Mouse (Mus musculus): Measurements from ENCODE around the gene Phactr4. TPM values are rescaled to one million over a fixed set of nuclear protein-coding genes. Genes with fewer than 3 reads are reported as not detected.

Gene Phactr4
- polyA plus RNA-seq, 1 experiment from 2014 or later, result 11.1 TPM

- H3K4me3 ChIP-seq (replicated peaks; ENCODE audit: low read depth, low read length), result no peak overlapping the region
These were observed 31.9 kb upstream of the Phactr4 start for GRCm38 (mm10) chr4:132454216-132454615.

DNA sequence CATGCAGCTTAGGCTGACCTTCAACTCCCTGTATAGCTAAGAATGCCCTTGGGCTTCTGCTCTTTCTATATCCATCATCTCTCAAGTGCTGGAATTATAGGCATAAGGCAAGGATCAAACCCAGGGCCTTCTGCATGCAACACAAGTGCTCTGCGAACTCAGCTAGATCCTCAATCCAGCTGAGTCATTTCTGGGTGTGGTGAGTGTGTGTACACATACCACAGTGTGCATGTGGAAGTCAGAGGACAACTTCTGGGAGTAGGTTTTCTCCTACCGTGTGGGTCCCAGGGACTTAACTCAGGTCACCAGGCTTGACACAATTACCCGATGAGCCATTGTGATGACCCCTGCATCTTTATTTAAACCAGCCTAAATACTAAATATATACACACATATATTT, 27.5 kb upstream of the Phactr4 start:
- DNase-seq (no peak), ATAC-seq (ENCODE audit: low FRiP score, low TSS enrichment) (no peak)
- Histone ChIP-seq H3K27me3 (ENCODE audit: control insufficient read depth, insufficient read depth, low read length) (no peaks in the 10 kb centered on the region), H3K4me2 (ENCODE audit: low read length) (no peak overlapping the region), H3K4me1 (ENCODE audit: control insufficient read depth, insufficient read depth, low read length) (no peaks in the 10 kb centered on the region), H3K4me3 (replicated peaks; ENCODE audit: low read depth, low read length) (no peak overlapping the region), H3K9ac (replicated peaks; ENCODE audit: low read length) (no peak overlapping the region), H3K27ac (replicated peaks; ENCODE audit: low read depth, low read length) (no peak overlapping the region), H3K9me3 (ENCODE audit: control insufficient read depth, low read length) (no peaks in the 10 kb centered on the region), H3K36me3 (ENCODE audit: control insufficient read depth, insufficient read depth, low read length) (no peaks in the 10 kb centered on the region)
- WGBS, result 89% methylated on average over 3 of the region's 3 CpGs

More at GRCm38 (mm10) chr4:132454216-132454615, 31.9 kb upstream of the Phactr4 start:
- peaks cover 22% of the 10 kb centered on the region for H3K36me3 ChIP-seq (ENCODE audit: control insufficient read depth, insufficient read depth, low read length)
- no peaks in the 10 kb centered on the region for H3K27me3 ChIP-seq (ENCODE audit: control insufficient read depth, insufficient read depth, low read length)
- no peak for ATAC-seq (ENCODE audit: low FRiP score, low TSS enrichment)
- H3K4me1 ChIP-seq (ENCODE audit: control insufficient read depth, insufficient read depth, low read length), result no peaks in the 10 kb centered on the region
- H3K9me3 ChIP-seq (ENCODE audit: control insufficient read depth, low read length), result no peaks in the 10 kb centered on the region
- WGBS, result 82% methylated on average over 6 of the region's 6 CpGs
- H3K27ac ChIP-seq (replicated peaks; ENCODE audit: low read depth, low read length), result no peak overlapping the region
- no peak overlapping the region for H3K9ac ChIP-seq (replicated peaks; ENCODE audit: low read length)
- DNase-seq, result no peak
- H3K4me2 ChIP-seq (ENCODE audit: low read length), result no peak overlapping the region

- Histone ChIP-seq H3K4me2 (ENCODE audit: low read length) (no peak overlapping the region), H3K4me3 (replicated peaks; ENCODE audit: low read depth, low read length) (no peak overlapping the region), H3K27ac (replicated peaks; ENCODE audit: low read depth, low read length) (no peak overlapping the region), H3K4me1 (ENCODE audit: control insufficient read depth, insufficient read depth, low read length) (no peaks in the 10 kb centered on the region), H3K36me3 (ENCODE audit: control insufficient read depth, insufficient read depth, low read length) (no peaks in the 10 kb centered on the region), H3K9me3 (ENCODE audit: control insufficient read depth, low read length) (no peaks in the 10 kb centered on the region), H3K9ac (replicated peaks; ENCODE audit: low read length) (no peak overlapping the region), H3K27me3 (ENCODE audit: control insufficient read depth, insufficient read depth, low read length) (no peaks in the 10 kb centered on the region)
- 87% methylated on average over 12 of the region's 12 CpGs for WGBS
- no peak for ATAC-seq (ENCODE audit: low FRiP score, low TSS enrichment)
- DNase-seq, result no peak
These were observed 23.8 kb upstream of the Phactr4 start for GRCm38 (mm10) chr4:132446105-132446504.

DNA sequence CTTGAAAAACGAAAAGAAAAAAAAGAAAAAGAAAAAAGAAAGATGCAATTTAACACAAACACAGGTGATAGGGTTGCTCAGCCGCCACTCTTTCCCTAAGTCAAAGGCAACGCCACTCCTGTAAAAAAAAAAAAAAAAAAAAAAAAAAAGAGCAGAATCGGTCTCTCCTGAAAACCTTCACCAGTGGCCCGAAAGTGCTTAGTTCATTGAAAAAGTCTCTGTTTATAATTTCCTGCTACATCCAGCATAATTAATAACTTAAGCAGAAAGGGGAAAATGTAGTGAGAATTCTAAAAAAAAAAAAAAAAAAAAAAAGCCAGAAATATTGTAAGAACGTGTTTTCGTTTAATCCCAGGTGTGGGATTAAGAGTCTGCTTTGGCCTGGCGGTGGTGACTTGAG, 22.2 kb upstream of the Phactr4 start:
- WGBS, result 84% methylated on average over 8 of the region's 8 CpGs
- ATAC-seq (ENCODE audit: low FRiP score, low TSS enrichment), result no peak
- Histone ChIP-seq H3K4me3 (replicated peaks; ENCODE audit: low read depth, low read length) (no peak overlapping the region), H3K9ac (replicated peaks; ENCODE audit: low read length) (no peak overlapping the region), H3K9me3 (ENCODE audit: control insufficient read depth, low read length) (no peaks in the 10 kb centered on the region), H3K4me1 (ENCODE audit: control insufficient read depth, insufficient read depth, low read length) (no peaks in the 10 kb centered on the region), H3K36me3 (ENCODE audit: control insufficient read depth, insufficient read depth, low read length) (no peaks in the 10 kb centered on the region), H3K27me3 (ENCODE audit: control insufficient read depth, insufficient read depth, low read length) (no peaks in the 10 kb centered on the region), H3K27ac (replicated peaks; ENCODE audit: low read depth, low read length) (no peak overlapping the region), H3K4me2 (ENCODE audit: low read length) (no peak overlapping the region)
- no peak for DNase-seq

DNA sequence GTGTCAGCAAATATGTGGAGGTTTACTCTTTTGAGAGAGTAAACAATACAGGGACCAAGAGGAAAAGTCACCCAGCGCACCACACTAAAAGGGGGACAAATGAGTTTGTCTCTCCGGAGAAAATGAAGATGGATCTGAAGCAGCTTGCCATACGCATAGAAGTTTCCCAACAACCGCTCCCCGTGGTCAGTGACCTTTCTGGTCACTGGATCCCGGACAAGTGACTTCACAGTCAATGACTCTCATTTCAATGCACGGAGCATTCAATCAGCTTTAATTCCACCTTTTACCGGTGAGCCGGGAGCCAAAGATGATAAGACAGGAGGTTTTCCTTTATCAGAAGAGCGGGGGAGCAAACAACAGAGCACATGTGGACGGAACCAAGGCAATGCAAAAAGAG, 15.6 kb upstream of the Phactr4 start:
- Histone ChIP-seq H3K27ac (replicated peaks; ENCODE audit: low read depth, low read length) (no peak overlapping the region), H3K4me3 (replicated peaks; ENCODE audit: low read depth, low read length) (no peak overlapping the region), H3K27me3 (ENCODE audit: control insufficient read depth, insufficient read depth, low read length) (no peaks in the 10 kb centered on the region), H3K4me2 (ENCODE audit: low read length) (no peak overlapping the region), H3K36me3 (ENCODE audit: control insufficient read depth, insufficient read depth, low read length) (no peaks in the 10 kb centered on the region), H3K9me3 (ENCODE audit: control insufficient read depth, low read length) (no peaks in the 10 kb centered on the region), H3K4me1 (ENCODE audit: control insufficient read depth, insufficient read depth, low read length) (no peaks in the 10 kb centered on the region), H3K9ac (replicated peaks; ENCODE audit: low read length) (no peak overlapping the region)
- 23% methylated on average over 11 of the region's 11 CpGs for WGBS
- ATAC-seq (ENCODE audit: low FRiP score, low TSS enrichment) (no peak), DNase-seq (no peak)

DNA sequence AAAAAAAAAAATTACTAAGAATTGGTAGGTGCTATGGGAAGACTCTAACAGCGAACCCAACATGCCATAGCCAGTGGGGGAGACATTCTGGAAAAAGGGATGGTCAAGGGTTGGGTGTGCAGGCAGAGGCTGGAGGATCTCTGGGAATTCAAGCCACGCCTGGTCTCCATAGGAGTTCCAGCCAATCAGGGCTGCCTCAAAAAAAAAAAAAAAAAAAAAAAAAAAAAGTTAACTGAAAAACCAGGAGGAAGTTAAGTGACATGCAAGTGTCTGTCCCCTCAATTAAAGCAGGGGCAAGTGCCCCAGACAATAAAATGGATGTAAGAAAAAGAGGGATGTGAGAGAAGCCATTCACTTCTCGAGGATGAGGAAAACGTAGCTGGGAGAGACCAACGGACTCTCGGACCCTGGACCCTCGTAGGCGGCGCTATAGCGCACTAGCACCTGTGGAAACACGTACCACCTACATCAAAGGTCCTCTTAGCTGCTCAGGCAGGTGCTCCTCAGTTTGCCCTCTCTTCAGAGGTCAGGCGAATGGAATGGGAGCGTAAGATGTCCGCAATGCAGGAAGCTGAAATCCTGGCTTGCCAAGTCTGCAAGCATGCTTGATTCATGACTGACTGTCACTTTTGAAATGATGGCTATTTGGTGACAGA, 10.6 kb upstream of the Phactr4 start:
- no peaks in the 10 kb centered on the region for H3K4me1 ChIP-seq (ENCODE audit: control insufficient read depth, insufficient read depth, low read length)
- no peaks in the 10 kb centered on the region for H3K36me3 ChIP-seq (ENCODE audit: control insufficient read depth, insufficient read depth, low read length)
- DNase-seq, result no peak
- H3K27ac ChIP-seq (replicated peaks; ENCODE audit: low read depth, low read length), result no peak overlapping the region
- WGBS, result 12% methylated on average over 14 of the region's 14 CpGs
- no peak overlapping the region for H3K9ac ChIP-seq (replicated peaks; ENCODE audit: low read length)
- no peak overlapping the region for H3K4me2 ChIP-seq (ENCODE audit: low read length)
- no peaks in the 10 kb centered on the region for H3K9me3 ChIP-seq (ENCODE audit: control insufficient read depth, low read length)
- no peak for ATAC-seq (ENCODE audit: low FRiP score, low TSS enrichment)
- H3K27me3 ChIP-seq (ENCODE audit: control insufficient read depth, insufficient read depth, low read length), result no peaks in the 10 kb centered on the region
- no peak overlapping the region for H3K4me3 ChIP-seq (replicated peaks; ENCODE audit: low read depth, low read length)

DNA sequence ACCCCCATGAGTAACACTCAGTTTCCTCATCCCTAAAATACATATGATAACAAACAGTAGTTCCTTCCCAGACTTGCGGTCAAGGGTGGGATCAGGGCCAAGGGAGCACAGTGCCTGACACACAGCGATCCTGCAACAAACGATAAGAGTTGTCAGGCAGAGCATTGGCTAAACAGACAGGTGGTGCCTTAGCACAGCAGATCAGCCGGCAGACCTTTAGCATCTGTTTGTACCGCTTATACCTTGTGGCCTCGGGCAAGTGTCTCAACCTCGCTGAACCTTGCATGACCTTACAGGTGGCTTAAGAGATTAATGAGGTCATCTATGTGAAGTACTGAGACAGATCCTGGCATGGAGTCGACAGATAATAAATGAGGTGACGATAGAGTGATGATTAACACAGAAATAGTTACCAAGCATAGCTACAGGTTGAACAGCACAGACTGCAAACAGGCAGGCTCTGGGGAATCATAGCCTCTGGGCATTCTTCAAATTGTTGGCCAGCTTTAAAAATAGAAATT, 5.8 kb upstream of the Phactr4 start:
- H3K9ac ChIP-seq (replicated peaks; ENCODE audit: low read length), result no peak overlapping the region
- H3K27ac ChIP-seq (replicated peaks; ENCODE audit: low read depth, low read length), result no peak overlapping the region
- H3K36me3 ChIP-seq (ENCODE audit: control insufficient read depth, insufficient read depth, low read length), result no peaks in the 10 kb centered on the region
- no peaks in the 10 kb centered on the region for H3K9me3 ChIP-seq (ENCODE audit: control insufficient read depth, low read length)
- no peaks in the 10 kb centered on the region for H3K27me3 ChIP-seq (ENCODE audit: control insufficient read depth, insufficient read depth, low read length)
- no peak overlapping the region for H3K4me2 ChIP-seq (ENCODE audit: low read length)
- ATAC-seq (ENCODE audit: low FRiP score, low TSS enrichment) (no peak), DNase-seq (no peak)
- 70% methylated on average over 9 of the region's 9 CpGs for WGBS
- H3K4me3 ChIP-seq (replicated peaks; ENCODE audit: low read depth, low read length), result no peak overlapping the region
- no peaks in the 10 kb centered on the region for H3K4me1 ChIP-seq (ENCODE audit: control insufficient read depth, insufficient read depth, low read length)

- DNase-seq (no peak), ATAC-seq (ENCODE audit: low FRiP score, low TSS enrichment) (no peak)
- Histone ChIP-seq H3K36me3 (ENCODE audit: control insufficient read depth, insufficient read depth, low read length) (no peaks in the 10 kb centered on the region), H3K9me3 (ENCODE audit: control insufficient read depth, low read length) (no peaks in the 10 kb centered on the region), H3K27me3 (ENCODE audit: control insufficient read depth, insufficient read depth, low read length) (no peaks in the 10 kb centered on the region), H3K4me1 (ENCODE audit: control insufficient read depth, insufficient read depth, low read length) (no peaks in the 10 kb centered on the region), H3K27ac (replicated peaks; ENCODE audit: low read depth, low read length) (no peak overlapping the region), H3K4me3 (replicated peaks; ENCODE audit: low read depth, low read length) (no peak overlapping the region), H3K9ac (replicated peaks; ENCODE audit: low read length) (no peak overlapping the region), H3K4me2 (ENCODE audit: low read length) (no peak overlapping the region)
- WGBS, result 83% methylated on average over 4 of the region's 4 CpGs
These were observed 5.2 kb upstream of the Phactr4 start for GRCm38 (mm10) chr4:132427493-132427892.

GRCm38 (mm10) chr4:132426021-132426420, 3.7 kb upstream of the Phactr4 start:
- no peak overlapping the region for H3K4me3 ChIP-seq (replicated peaks; ENCODE audit: low read depth, low read length)
- 59% methylated on average over 2 of the region's 2 CpGs for WGBS
- H3K27ac ChIP-seq (replicated peaks; ENCODE audit: low read depth, low read length), result no peak overlapping the region
- H3K27me3 ChIP-seq (ENCODE audit: control insufficient read depth, insufficient read depth, low read length), result no peaks in the 10 kb centered on the region
- H3K36me3 ChIP-seq (ENCODE audit: control insufficient read depth, insufficient read depth, low read length), result no peaks in the 10 kb centered on the region
- DNase-seq (no peak), ATAC-seq (ENCODE audit: low FRiP score, low TSS enrichment) (no peak)
- no peak overlapping the region for H3K9ac ChIP-seq (replicated peaks; ENCODE audit: low read length)
- no peak overlapping the region for H3K4me2 ChIP-seq (ENCODE audit: low read length)
- peaks cover 1% of the 10 kb centered on the region; the same call in 1 of the 2 replicates for H3K4me1 ChIP-seq (ENCODE audit: control insufficient read depth, insufficient read depth, low read length)
- H3K9me3 ChIP-seq (ENCODE audit: control insufficient read depth, low read length), result no peaks in the 10 kb centered on the region

All from midbrain, embryonic 14.5 days (tissue).